Mouse (Mus musculus): ENCODE results near the gene Dapp1. TPM values are rescaled to one million over a fixed set of nuclear protein-coding genes. Genes with fewer than 3 reads are reported as not detected.
A peak's percentile ranks its signal among the peaks of the same experiment; 100 is the strongest.

The Dapp1 gene
- total and polyA plus RNA-seq, 3 experiments = 53.5 to 63.6 (median 62.8) TPM

- H3K4me2 ChIP-seq (ENCODE audit: insufficient read depth, low read depth, poor library complexity, severe bottlenecking) = no peak overlapping the region
- no peak for TF ChIP-seq ZC3H11A (IDR thresholded peaks at IDR 0.05; ENCODE audit: low read depth, low read length)
- no peak overlapping the region for H3K27ac ChIP-seq (ENCODE audit: insufficient read depth, low read depth)
- H3K27me3 ChIP-seq (replicated peaks) = no peaks in the 10 kb centered on the region
- peaks cover 7 to 40% of the 10 kb centered on the region in 2 experiments for H3K4me1 ChIP-seq (ENCODE audit: control insufficient read depth in 1 of 2, insufficient read depth in 2 of 2)
- dilution Hi-C loops (cut with MboI; ENCODE audit: extremely low pct_ligation_motif_present, extremely low pct_unique_long_range_greater_than_20kb, low sequenced_read_pairs) = no loop called here
- in situ Hi-C loops (cut with MboI; ENCODE audit: low pct_ligation_motif_present, low pct_unique_long_range_greater_than_20kb, low sequenced_read_pairs) = no loop called here
- H3K9ac ChIP-seq (ENCODE audit: insufficient read depth, low read depth) = no peak overlapping the region
- DNase-seq (ENCODE audit: extremely low read depth) = no peak
- no peaks in the 10 kb centered on the region for H3K9me3 ChIP-seq (replicated peaks; ENCODE audit: low read length)
- peaks cover 6% of the 10 kb centered on the region for H3K79me2 ChIP-seq (replicated peaks; ENCODE audit: control insufficient read depth, extremely low read depth, insufficient read depth, poor library complexity, severe bottlenecking)
- H3K36me3 ChIP-seq (replicated peaks in 1 of 2; ENCODE audit: control insufficient read depth in 1 of 2, insufficient read depth in 1 of 2, low read length in 1 of 2) = peaks cover 57 to 77% of the 10 kb centered on the region in 2 experiments
- H3K4me3 ChIP-seq (replicated peaks in 1 of 3; ENCODE audit: low read depth in 2 of 3, low read length in 2 of 3, poor library complexity in 1 of 3) = no peak overlapping the region
These were observed 39.8 kb downstream of the Dapp1 start for GRCm38 (mm10) chr3:137941555-137941954.

- peak overlapping the region; percentile 2; the same call in 1 of the 2 replicates for H3K27ac ChIP-seq (ENCODE audit: insufficient read depth, low read depth)
- no peak for DNase-seq (ENCODE audit: extremely low read depth)
- peaks cover 6% of the 10 kb centered on the region for H3K79me2 ChIP-seq (replicated peaks; ENCODE audit: control insufficient read depth, extremely low read depth, insufficient read depth, poor library complexity, severe bottlenecking)
- H3K4me2 ChIP-seq (ENCODE audit: insufficient read depth, low read depth, poor library complexity, severe bottlenecking) = no peak overlapping the region
- no peaks in the 10 kb centered on the region for H3K9me3 ChIP-seq (replicated peaks; ENCODE audit: low read length)
- TF ChIP-seq RAD21 (IDR thresholded peaks at IDR 0.05; ENCODE audit: low read depth, low read length) (no peak), ZNF384 (IDR thresholded peaks at IDR 0.05; ENCODE audit: low read depth, low read length) (no peak), CHD1 (IDR thresholded peaks at IDR 0.05; ENCODE audit: low read depth, low read length) (no peak), NRF1 (IDR thresholded peaks at IDR 0.05; ENCODE audit: low read depth, low read length) (no peak), MAZ (IDR thresholded peaks at IDR 0.05; ENCODE audit: low read depth, low read length) (no peak), MEF2A (IDR thresholded peaks at IDR 0.05; ENCODE audit: borderline replicate concordance, low read depth, low read length) (no peak), JUN (IDR thresholded peaks at IDR 0.05; ENCODE audit: insufficient read depth, low read depth, low read length) (no peak), UBTF (IDR thresholded peaks at IDR 0.05; ENCODE audit: low read depth, low read length) (no peak), NELFE (IDR thresholded peaks at IDR 0.05; ENCODE audit: low read depth, low read length) (no peak), HCFC1 (IDR thresholded peaks at IDR 0.05; ENCODE audit: low read depth, low read length) (no peak), MYC (IDR thresholded peaks at IDR 0.05; ENCODE audit: low read depth, low read length) (no peak), BHLHE40 (IDR thresholded peaks at IDR 0.05; ENCODE audit: low read depth, low read length) (no peak), KAT2A (IDR thresholded peaks at IDR 0.05; ENCODE audit: insufficient replicate concordance, low read length) (no peak), EP300 (IDR thresholded peaks at IDR 0.05; ENCODE audit: low read length) (no peak), POLR2A (IDR thresholded peaks at IDR 0.05; ENCODE audit: low read depth, low read length) (no peak), CTCF (conservative IDR thresholded peaks at IDR 0.05 in 1 of 2, IDR thresholded peaks at IDR 0.05 in 1 of 2; ENCODE audit: low read depth in 2 of 2, low read length in 2 of 2) (no peak), SIN3A (IDR thresholded peaks at IDR 0.05; ENCODE audit: low read length) (no peak), ZKSCAN1 (IDR thresholded peaks at IDR 0.05; ENCODE audit: borderline replicate concordance, low read depth, low read length) (no peak), MAFK (IDR thresholded peaks at IDR 0.05; ENCODE audit: insufficient replicate concordance, low read length) (no peak), TCF12 (IDR thresholded peaks at IDR 0.05; ENCODE audit: low read depth, low read length) (no peak)
- H3K27me3 ChIP-seq (replicated peaks) = no peaks in the 10 kb centered on the region
- no peak overlapping the region for H3K9ac ChIP-seq (ENCODE audit: insufficient read depth, low read depth)
- in situ Hi-C loops (cut with MboI; ENCODE audit: low pct_ligation_motif_present, low pct_unique_long_range_greater_than_20kb, low sequenced_read_pairs) (no loop called here), dilution Hi-C loops (cut with MboI; ENCODE audit: extremely low pct_ligation_motif_present, extremely low pct_unique_long_range_greater_than_20kb, low sequenced_read_pairs) (no loop called here)
- peaks cover 9 to 38% of the 10 kb centered on the region in 2 experiments for H3K4me1 ChIP-seq (ENCODE audit: control insufficient read depth in 1 of 2, insufficient read depth in 2 of 2)
- H3K4me3 ChIP-seq (replicated peaks in 1 of 3; ENCODE audit: low read depth in 2 of 3, low read length in 2 of 3, poor library complexity in 1 of 3) = no peak overlapping the region
- peaks cover 58 to 77% of the 10 kb centered on the region in 2 experiments for H3K36me3 ChIP-seq (replicated peaks in 1 of 2; ENCODE audit: control insufficient read depth in 1 of 2, insufficient read depth in 1 of 2, low read length in 1 of 2)
These were observed 40.6 kb downstream of the Dapp1 start for GRCm38 (mm10) chr3:137940757-137941156.

Data from CH12.LX (cell line).